Mouse (Mus musculus) kidney, adult 2 months (tissue): ENCODE measurements around the gene Clstn1.

Experiments
- CTCF ChIP-seq: fragments of 200-500 bp; conservative IDR thresholded peaks from 2 replicates; pipeline ENCODE4 v1.5.1; 2011; ENCODE audit warnings: low read depth, mild to moderate bottlenecking, control low read depth, low read length, moderate library complexity, mixed read lengths; ENCODE audit not compliant: insufficient read depth, insufficient read length
- POLR2A ChIP-seq: fragments of 200-500 bp; IDR thresholded peaks from one replicate; pipeline ENCODE4 v1.6.1; 2011; ENCODE audit warnings: low read depth, low read length, control low read depth

DNA sequence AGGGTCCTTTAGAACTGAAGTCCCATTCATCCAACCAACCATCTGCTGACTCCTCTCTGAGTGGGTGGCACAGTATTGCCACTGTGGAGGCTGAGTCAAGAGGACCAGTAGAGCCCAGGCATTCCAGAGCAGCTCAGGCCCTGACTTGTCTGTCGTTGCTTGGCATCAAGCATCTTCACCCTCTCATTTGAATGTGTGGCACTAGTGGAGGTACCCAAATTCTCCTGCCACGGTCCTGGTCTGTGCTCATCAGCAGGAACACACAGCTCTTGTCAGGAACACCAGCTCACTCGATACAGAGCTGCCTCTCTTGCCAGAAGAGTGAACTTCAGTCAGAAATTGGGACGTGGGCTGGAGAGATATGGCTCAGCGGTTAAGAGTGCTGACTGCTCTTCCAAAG lies 37.4 kb downstream of the Clstn1 start:
- TF ChIP-seq CTCF (no peak), POLR2A (no peak)
